Mouse (Mus musculus) forebrain, embryonic 10.5 days (tissue): Measurements from ENCODE around the gene Apoe. TPM values are rescaled to one million over a fixed set of nuclear protein-coding genes. Genes with fewer than 3 reads are reported as not detected.
A peak's percentile ranks its signal among the peaks of the same experiment; 100 is the strongest.

Experiments used
- DNase-seq: peaks from one replicate; pipeline ENCODE4 v3.0.0-alpha.2; 2017; ENCODE audit warnings: low spot score; ENCODE audit errors: extremely low spot score
- H3K27ac ChIP-seq: fragments of 300-500 bp; sonication (generic); 2 replicates; pipeline ENCODE4 v1.5.1; 2016; ENCODE audit warnings: mild to moderate bottlenecking
- H3K27me3 ChIP-seq: fragments of 300-500 bp; sonication (generic); 2 replicates; pipeline ENCODE4 v1.6.1; 2016; ENCODE audit warnings: mild to moderate bottlenecking; ENCODE audit not compliant: poor library complexity, severe bottlenecking
- H3K36me3 ChIP-seq: fragments of 300-500 bp; sonication (generic); replicated peaks from 2 replicates; pipeline ENCODE4 v1.6.1; 2016; ENCODE audit warnings: mild to moderate bottlenecking, moderate library complexity
- H3K4me1 ChIP-seq: fragments of 300-500 bp; sonication (generic); 2 replicates; pipeline ENCODE4 v1.6.1; 2016
- H3K4me3 ChIP-seq: fragments of 300-500 bp; sonication (generic); 2 replicates; pipeline ENCODE4 v1.5.1; 2016; ENCODE audit warnings: mild to moderate bottlenecking, moderate library complexity
- H3K9me3 ChIP-seq: fragments of 300-500 bp; sonication (generic); 2 replicates; pipeline ENCODE4 v1.6.1; 2016; ENCODE audit warnings: mild to moderate bottlenecking, moderate library complexity
- WGBS: fragments of 180-500 bp; shearing (Covaris S2); methylation state at CpG from one replicate; pipeline ENCODE4 v1.1.7; 2016; 5-methylcytosine and 5-hydroxymethylcytosine counted together
- polyA plus RNA-seq: library from polyadenylated mRNA; unstranded; fragments of >200 nt; fragmentation: Nextera tagmentation; extraction: Ambion mirVana; gene quantifications from 2 replicates; pipeline ENCODE4 v1.2.1, GENCODE M21; 2016

Gene Apoe
- polyA plus RNA-seq, 1 experiment from 2014 or later = 140 TPM

- H3K27ac ChIP-seq = no peak overlapping the region
- H3K4me3 ChIP-seq = no peak overlapping the region
- 91% methylated on average over 6 of the region's 6 CpGs for WGBS
- H3K4me1 ChIP-seq = peaks cover 6% of the 10 kb centered on the region; the same call in 1 of the 2 replicates
- H3K27me3 ChIP-seq = no peaks in the 10 kb centered on the region
- H3K36me3 ChIP-seq = no peaks in the 10 kb centered on the region
- no peaks in the 10 kb centered on the region for H3K9me3 ChIP-seq
- DNase-seq = no peak
Measured at GRCm38 (mm10) chr7:19683771-19684201, 15.2 kb downstream of the Apoe start.

DNA sequence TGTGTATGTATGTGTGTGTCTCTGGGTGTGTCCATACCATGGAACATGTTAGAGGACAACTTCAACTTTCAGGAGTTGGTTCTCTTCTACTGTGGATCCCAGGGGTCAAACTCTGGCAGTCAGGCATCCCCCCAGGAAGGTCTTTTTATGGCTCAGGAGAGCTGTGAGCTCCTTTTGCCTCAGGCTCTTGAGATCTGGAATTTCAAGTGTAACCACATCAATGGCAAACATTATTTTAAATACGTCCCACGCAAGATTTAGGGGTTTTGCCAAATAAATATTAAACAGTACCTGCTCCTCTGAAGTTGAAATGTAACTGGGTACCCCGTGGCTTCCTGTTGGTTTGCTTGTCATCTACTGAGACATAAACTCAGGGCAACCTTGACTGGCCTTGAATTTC is 16.0 kb downstream of the Apoe start:
- WGBS = 80% methylated on average over 3 of the region's 3 CpGs
- Histone ChIP-seq H3K27me3 (no peaks in the 10 kb centered on the region), H3K4me3 (no peak overlapping the region), H3K36me3 (no peaks in the 10 kb centered on the region), H3K27ac (no peak overlapping the region), H3K4me1 (peaks cover 6% of the 10 kb centered on the region; the same call in 1 of the 2 replicates), H3K9me3 (no peaks in the 10 kb centered on the region)
- no peak for DNase-seq

- 71% methylated on average over 8 of the region's 8 CpGs for WGBS
- H3K27me3 ChIP-seq = no peaks in the 10 kb centered on the region
- no peaks in the 10 kb centered on the region for H3K9me3 ChIP-seq
- H3K4me3 ChIP-seq = no peak within 1 kb of the TSS
- H3K4me1 ChIP-seq = no peaks in the 10 kb centered on the region
- no peak for DNase-seq
- no peaks in the 10 kb centered on the region for H3K36me3 ChIP-seq
- H3K27ac ChIP-seq = no peak within 1 kb of the TSS
Measured at GRCm38 (mm10) chr7:19681202-19681694, 17.7 kb downstream of the Apoe start, which contains the start of the genes Gm44805 and Apoc4. Gene Gm44805 (minus strand): TSS chr7:19681423. Gene Apoc4 (minus strand): TSS chr7:19681479.

DNA sequence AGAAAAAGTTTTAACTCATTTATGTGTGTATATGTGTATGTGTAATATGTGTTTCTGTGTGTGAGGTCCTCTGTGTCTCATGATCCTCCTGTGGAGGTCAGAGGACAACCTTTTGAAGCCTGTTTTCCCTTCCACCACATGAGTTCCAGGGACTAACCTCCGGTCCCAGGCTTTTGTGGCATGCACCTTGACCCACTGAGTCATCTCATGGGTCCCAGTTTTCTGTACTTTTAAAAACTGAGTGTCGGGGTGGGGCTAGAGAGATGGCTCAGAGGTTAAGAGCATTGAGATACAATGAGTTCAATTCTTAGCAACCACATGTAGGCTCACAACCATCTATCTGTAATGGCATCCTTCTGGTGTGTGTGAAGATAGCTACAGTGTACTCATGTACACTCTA is 18.3 kb downstream of the Apoe start:
- Histone ChIP-seq H3K4me1 (no peaks in the 10 kb centered on the region), H3K4me3 (no peak overlapping the region), H3K9me3 (no peaks in the 10 kb centered on the region), H3K27ac (no peak overlapping the region), H3K36me3 (no peaks in the 10 kb centered on the region), H3K27me3 (no peaks in the 10 kb centered on the region)
- DNase-seq = no peak
- WGBS = 82% methylated on average over 2 of the region's 2 CpGs

- 90% methylated on average over 3 of the region's 3 CpGs for WGBS
- Histone ChIP-seq H3K27ac (no peak overlapping the region), H3K36me3 (no peaks in the 10 kb centered on the region), H3K9me3 (no peaks in the 10 kb centered on the region), H3K4me3 (no peak overlapping the region), H3K27me3 (no peaks in the 10 kb centered on the region), H3K4me1 (no peaks in the 10 kb centered on the region)
- DNase-seq = no peak
Measured at GRCm38 (mm10) chr7:19678901-19679300, 20.1 kb downstream of the Apoe start.

GRCm38 (mm10) chr7:19677872-19678271 is 21.1 kb downstream of the Apoe start, which contains the start of gene Apoc2:
Gene Apoc2 (minus strand): TSS chr7:19677941.
- H3K4me3 ChIP-seq = no peak within 1 kb of the TSS
- 84% methylated on average over 8 of the region's 8 CpGs for WGBS
- H3K36me3 ChIP-seq = no peaks in the 10 kb centered on the region
- no peak within 1 kb of the TSS for H3K27ac ChIP-seq
- DNase-seq = no peak
- H3K9me3 ChIP-seq = no peaks in the 10 kb centered on the region
- H3K4me1 ChIP-seq = no peaks in the 10 kb centered on the region
- no peaks in the 10 kb centered on the region for H3K27me3 ChIP-seq

DNA sequence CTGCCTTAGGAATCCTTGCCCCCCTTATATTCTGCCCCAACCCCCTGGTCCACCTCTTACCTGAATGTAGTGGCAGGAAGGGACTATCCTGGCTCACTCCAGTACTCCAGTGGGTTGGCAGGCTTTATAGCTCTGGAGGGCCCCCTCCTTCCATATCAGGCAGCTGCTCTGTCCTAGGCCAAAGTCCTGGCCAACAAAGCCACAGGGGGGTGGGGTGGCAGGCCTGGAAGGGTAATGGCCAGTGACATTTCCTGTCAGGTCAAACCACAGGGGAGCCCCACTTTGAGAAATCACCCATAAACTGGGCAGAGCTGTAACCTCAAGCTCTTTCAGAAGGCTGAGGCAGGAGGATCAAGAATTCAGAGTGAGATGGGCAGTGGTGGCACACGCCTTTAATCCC is 22.3 kb downstream of the Apoe start:
- WGBS = 79% methylated on average over 1 of the region's 1 CpGs
- DNase-seq = no peak
- Histone ChIP-seq H3K9me3 (no peaks in the 10 kb centered on the region), H3K4me3 (no peak overlapping the region), H3K36me3 (no peaks in the 10 kb centered on the region), H3K4me1 (no peaks in the 10 kb centered on the region), H3K27ac (no peak overlapping the region), H3K27me3 (no peaks in the 10 kb centered on the region)

GRCm38 (mm10) chr7:19675824-19676223 is 23.2 kb downstream of the Apoe start:
- no peak overlapping the region for H3K27ac ChIP-seq
- no peaks in the 10 kb centered on the region for H3K27me3 ChIP-seq
- DNase-seq = no peak
- no peaks in the 10 kb centered on the region for H3K4me1 ChIP-seq
- WGBS = 84% methylated on average over 10 of the region's 10 CpGs
- no peaks in the 10 kb centered on the region for H3K36me3 ChIP-seq
- H3K9me3 ChIP-seq = no peaks in the 10 kb centered on the region
- H3K4me3 ChIP-seq = no peak overlapping the region

GRCm38 (mm10) chr7:19673083-19673699 is 25.8 kb downstream of the Apoe start:
- Histone ChIP-seq H3K27me3 (no peaks in the 10 kb centered on the region), H3K9me3 (no peaks in the 10 kb centered on the region), H3K4me1 (peaks cover 7% of the 10 kb centered on the region), H3K36me3 (no peaks in the 10 kb centered on the region), H3K27ac (no peak overlapping the region), H3K4me3 (no peak overlapping the region)
- 70% methylated on average over 14 of the region's 14 CpGs for WGBS
- no peak for DNase-seq

DNA sequence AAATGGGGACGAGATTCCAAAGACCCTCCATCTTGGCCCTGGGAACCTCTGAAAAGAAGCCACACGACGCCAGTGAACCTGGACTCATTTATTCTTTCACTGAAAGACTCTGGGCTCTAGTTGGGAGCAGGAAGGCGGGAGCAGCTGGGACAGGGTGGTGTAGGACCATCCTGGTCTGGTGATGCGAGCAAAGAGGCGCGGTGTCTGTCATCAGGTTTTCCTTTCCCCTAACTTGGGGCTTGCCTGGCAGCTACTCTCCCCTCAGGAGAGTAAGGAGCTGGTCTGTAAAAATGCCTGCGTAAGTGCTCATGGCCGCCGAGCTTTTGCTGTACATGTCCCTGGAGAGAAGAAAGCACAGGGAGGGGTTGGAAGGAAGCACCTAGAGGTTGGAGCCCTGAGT is 27.5 kb downstream of the Apoe start:
- Histone ChIP-seq H3K27ac (no peak overlapping the region), H3K36me3 (no peaks in the 10 kb centered on the region), H3K27me3 (no peaks in the 10 kb centered on the region), H3K4me3 (no peak overlapping the region), H3K9me3 (no peaks in the 10 kb centered on the region), H3K4me1 (peaks cover 7% of the 10 kb centered on the region)
- no peak for DNase-seq
- WGBS = 77% methylated on average over 10 of the region's 10 CpGs

DNA sequence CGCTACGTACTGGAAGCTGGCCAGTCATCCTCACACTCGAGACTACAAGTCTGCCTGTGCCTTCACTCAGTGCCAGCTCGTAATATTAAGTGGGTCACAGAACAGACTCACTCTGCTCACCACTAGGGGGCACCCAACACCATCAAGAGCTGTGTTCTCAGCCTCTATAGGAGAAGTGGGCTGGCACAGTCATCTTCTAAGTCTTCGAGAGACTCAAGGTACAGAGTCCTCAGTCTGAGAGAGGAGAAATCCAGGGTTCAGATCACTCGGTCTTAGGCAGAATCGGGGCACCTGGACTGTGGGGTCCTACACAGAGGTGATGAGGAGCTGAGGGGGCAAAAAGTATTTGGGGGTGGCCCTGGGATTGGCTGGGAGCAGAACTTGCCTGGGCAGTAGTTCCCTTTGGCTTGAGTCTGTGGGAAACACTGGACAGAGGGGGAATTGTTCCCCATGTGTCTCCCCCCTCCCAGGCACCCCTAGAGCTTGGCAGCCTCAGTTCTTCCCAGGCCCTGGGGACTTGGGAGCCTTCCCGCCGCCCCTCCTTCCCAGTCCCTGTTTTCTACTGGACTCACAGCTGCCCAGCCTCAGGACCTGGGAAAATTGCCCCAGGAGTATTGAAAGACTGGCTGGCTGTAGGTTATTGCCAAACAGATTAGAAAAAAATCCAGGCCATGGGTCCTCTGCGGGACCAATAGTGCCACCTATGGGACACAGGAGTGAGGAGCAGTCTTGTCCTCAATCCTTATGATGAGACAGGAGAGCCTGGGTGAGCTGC is 29.9 kb downstream of the Apoe start:
- H3K27me3 ChIP-seq = no peaks in the 10 kb centered on the region
- H3K9me3 ChIP-seq = no peaks in the 10 kb centered on the region
- H3K4me1 ChIP-seq = peaks cover 19% of the 10 kb centered on the region
- H3K4me3 ChIP-seq = peak overlapping the region; percentile 30
- WGBS = 12% methylated on average over 10 of the region's 10 CpGs
- peak overlapping the region; percentile 80 for H3K27ac ChIP-seq
- H3K36me3 ChIP-seq = no peaks in the 10 kb centered on the region
- DNase-seq = peak; percentile 86

GRCm38 (mm10) chr7:19667434-19667833 is 31.6 kb downstream of the Apoe start:
- no peaks in the 10 kb centered on the region for H3K9me3 ChIP-seq
- no peak for DNase-seq
- 90% methylated on average over 2 of the region's 2 CpGs for WGBS
- H3K27me3 ChIP-seq = no peaks in the 10 kb centered on the region
- peaks cover 4% of the 10 kb centered on the region for H3K36me3 ChIP-seq
- no peak overlapping the region for H3K27ac ChIP-seq
- H3K4me1 ChIP-seq = peaks cover 28% of the 10 kb centered on the region
- no peak overlapping the region for H3K4me3 ChIP-seq

- H3K4me1 ChIP-seq = peaks cover 28% of the 10 kb centered on the region
- DNase-seq = no peak
- WGBS = 62% methylated on average over 3 of the region's 3 CpGs
Measured at GRCm38 (mm10) chr7:19666750-19667149, 32.2 kb downstream of the Apoe start.

More at GRCm38 (mm10) chr7:19666750-19667149, 32.2 kb downstream of the Apoe start:
- no peak overlapping the region for H3K27ac ChIP-seq
- peaks cover 11% of the 10 kb centered on the region for H3K36me3 ChIP-seq
- no peaks in the 10 kb centered on the region for H3K27me3 ChIP-seq
- H3K4me3 ChIP-seq = no peak overlapping the region
- H3K9me3 ChIP-seq = no peaks in the 10 kb centered on the region
